Mouse (Mus musculus): ENCODE results near the gene Sox5. TPM values are rescaled to one million over a fixed set of nuclear protein-coding genes. Genes with fewer than 3 reads are reported as not detected.

Gene Sox5
- polyA plus RNA-seq, 1 experiment from 2014 or later = 4.9 TPM

DNA sequence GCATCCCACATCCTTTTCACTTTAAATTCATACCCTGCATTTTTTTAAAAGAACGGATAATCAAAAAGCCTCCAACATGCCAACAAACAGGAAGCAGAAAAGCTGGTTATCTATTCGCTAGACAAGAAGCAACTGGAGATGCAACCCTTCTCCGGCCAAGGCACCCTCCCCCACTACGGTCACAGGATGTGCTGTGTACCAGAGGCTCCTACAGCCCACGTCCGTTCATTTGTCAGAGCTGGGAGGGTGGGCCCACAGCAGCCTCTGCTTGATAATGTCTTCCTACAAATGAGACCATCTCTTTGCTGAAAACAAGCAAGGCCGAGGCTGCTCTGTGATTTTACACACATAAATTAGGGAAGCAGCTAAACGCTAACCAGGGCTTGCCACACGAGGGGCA is 69.9 kb downstream of the Sox5 start:
- Histone ChIP-seq H3K9me3 (replicated peaks) (no peaks in the 10 kb centered on the region), H3K4me3 (replicated peaks) (no peak overlapping the region), H3K4me2 (peak overlapping the region; percentile 13; the same call in 1 of the 2 replicates), H3K9ac (no peak overlapping the region), H3K27ac (peak overlapping the region; percentile 47), H3K36me3 (no peaks in the 10 kb centered on the region), H3K27me3 (no peaks in the 10 kb centered on the region), H3K4me1 (replicated peaks) (peaks cover 49% of the 10 kb centered on the region)
- peak; percentile 58 for ATAC-seq (ENCODE audit: low read depth)
- 11% methylated on average over 9 of the region's 9 CpGs for WGBS (ENCODE audit: insufficient replicate concordance)
- DNase-seq = peak; percentile 7

DNA sequence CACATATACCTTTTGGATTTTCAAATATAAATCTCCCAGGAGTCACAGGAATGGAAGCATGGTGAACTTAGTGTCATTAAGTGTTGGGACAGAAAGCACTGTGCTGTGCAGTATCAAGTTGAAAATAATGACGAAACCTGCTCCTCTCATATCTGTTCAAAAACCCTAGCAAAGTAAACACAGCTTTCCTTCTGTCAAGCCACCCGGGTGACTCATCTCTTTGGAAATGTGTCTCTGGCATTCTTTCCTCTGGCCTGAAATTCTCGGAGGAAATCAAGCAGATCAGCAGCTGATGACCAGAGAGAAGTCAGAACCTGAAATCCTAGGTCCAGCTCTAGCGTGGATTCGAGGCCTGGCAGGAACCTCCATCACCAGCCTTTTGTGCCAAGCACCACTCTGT is 71.0 kb downstream of the Sox5 start:
- Histone ChIP-seq H3K9me3 (replicated peaks) (no peaks in the 10 kb centered on the region), H3K4me1 (replicated peaks) (peaks cover 56% of the 10 kb centered on the region), H3K9ac (no peak overlapping the region), H3K27ac (peak overlapping the region; percentile 69), H3K4me2 (no peak overlapping the region), H3K36me3 (no peaks in the 10 kb centered on the region), H3K4me3 (replicated peaks) (no peak overlapping the region), H3K27me3 (no peaks in the 10 kb centered on the region)
- no peak for ATAC-seq (ENCODE audit: low read depth)
- 32% methylated on average over 5 of the region's 5 CpGs for WGBS (ENCODE audit: insufficient replicate concordance)
- DNase-seq = no peak

DNA sequence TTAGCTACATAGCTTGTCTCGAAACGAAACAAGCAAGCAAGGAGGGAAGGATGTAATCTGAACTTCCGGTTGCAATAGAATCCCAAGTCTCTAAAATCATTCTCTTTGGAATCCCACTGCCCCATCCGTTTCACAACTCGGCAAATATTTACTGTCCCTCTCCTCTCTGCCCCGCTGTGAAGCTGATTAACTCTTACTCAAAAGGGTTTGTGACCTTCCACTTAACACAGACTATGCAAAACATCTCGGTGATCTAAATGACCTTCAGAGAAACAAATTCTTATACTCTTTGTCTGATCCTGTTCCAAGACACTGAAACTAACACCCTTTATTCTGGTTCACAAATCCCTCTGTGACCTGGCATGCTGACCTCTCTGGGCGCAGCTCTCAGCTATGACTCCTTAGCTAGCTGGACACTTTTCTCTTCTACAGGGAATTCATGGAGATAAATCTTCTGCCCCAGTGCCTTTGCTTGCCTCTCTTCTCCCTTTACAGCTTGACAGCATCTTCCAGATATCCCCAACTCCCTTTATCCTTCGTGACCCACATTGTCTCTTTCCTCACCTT is 72.1 kb downstream of the Sox5 start:
- no peak overlapping the region for H3K9ac ChIP-seq
- DNase-seq (no peak), ATAC-seq (ENCODE audit: low read depth) (peak; percentile 45)
- H3K4me1 ChIP-seq (replicated peaks) = peaks cover 59% of the 10 kb centered on the region
- H3K27ac ChIP-seq = peak overlapping the region; percentile 48; the same call in 1 of the 2 replicates
- no peak overlapping the region for H3K4me2 ChIP-seq
- 58% methylated on average over 9 of the region's 9 CpGs for WGBS (ENCODE audit: insufficient replicate concordance)
- H3K4me3 ChIP-seq (replicated peaks) = no peak overlapping the region
- H3K27me3 ChIP-seq = no peaks in the 10 kb centered on the region
- no peaks in the 10 kb centered on the region for H3K36me3 ChIP-seq
- H3K9me3 ChIP-seq (replicated peaks) = no peaks in the 10 kb centered on the region

DNA sequence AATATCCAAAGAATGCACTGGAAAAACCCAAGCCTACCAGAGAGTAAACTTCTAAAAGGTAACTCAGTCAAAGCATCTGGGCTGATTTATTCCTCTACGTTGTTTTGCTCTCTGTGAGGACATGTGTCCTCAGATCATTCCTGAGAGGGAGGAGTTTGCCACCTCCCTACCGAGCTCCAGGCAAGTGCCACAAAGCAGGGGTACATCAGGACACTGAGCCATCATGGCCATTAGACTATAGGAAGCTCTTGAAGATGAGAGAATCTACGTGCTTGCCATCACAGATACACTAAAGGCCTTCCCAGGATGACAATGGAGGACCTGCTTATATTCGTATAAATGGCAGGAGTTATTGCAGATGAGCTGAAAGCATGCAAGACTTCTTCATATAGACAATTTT is 73.4 kb downstream of the Sox5 start:
- Histone ChIP-seq H3K4me3 (replicated peaks) (no peak overlapping the region), H3K27me3 (no peaks in the 10 kb centered on the region), H3K9me3 (replicated peaks) (no peaks in the 10 kb centered on the region), H3K4me2 (no peak overlapping the region), H3K36me3 (no peaks in the 10 kb centered on the region), H3K27ac (no peak overlapping the region), H3K9ac (no peak overlapping the region), H3K4me1 (replicated peaks) (peaks cover 58% of the 10 kb centered on the region)
- 65% methylated on average over 4 of the region's 4 CpGs for WGBS (ENCODE audit: insufficient replicate concordance)
- DNase-seq (no peak), ATAC-seq (ENCODE audit: low read depth) (no peak)

DNA sequence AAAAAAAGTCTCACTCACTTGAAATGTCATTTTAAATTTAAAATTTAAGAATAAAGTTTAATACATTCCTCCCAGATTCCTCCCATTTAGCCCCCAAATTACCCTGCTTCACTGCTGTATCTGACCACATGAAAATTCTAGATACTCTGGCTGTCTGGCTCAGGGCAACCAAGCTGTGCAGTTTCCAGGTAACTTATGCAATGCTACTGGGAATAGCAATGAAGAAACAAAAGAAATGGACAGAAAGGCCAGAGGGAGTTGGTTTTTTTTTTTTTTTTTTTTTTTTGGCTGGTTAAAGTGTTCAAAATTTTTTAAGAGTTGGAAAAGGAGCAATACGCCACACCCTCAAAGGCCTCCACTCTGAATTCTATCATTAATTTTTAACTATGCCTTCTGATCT is 73.8 kb downstream of the Sox5 start:
- peaks cover 56% of the 10 kb centered on the region for H3K4me1 ChIP-seq (replicated peaks)
- no peaks in the 10 kb centered on the region for H3K27me3 ChIP-seq
- DNase-seq (no peak), ATAC-seq (ENCODE audit: low read depth) (no peak)
- no peak overlapping the region for H3K4me3 ChIP-seq (replicated peaks)
- no peaks in the 10 kb centered on the region for H3K36me3 ChIP-seq
- H3K9ac ChIP-seq = no peak overlapping the region
- WGBS (ENCODE audit: insufficient replicate concordance) = 72% methylated on average over 1 of the region's 1 CpGs
- no peak overlapping the region for H3K4me2 ChIP-seq
- no peak overlapping the region for H3K27ac ChIP-seq
- H3K9me3 ChIP-seq (replicated peaks) = no peaks in the 10 kb centered on the region

DNA sequence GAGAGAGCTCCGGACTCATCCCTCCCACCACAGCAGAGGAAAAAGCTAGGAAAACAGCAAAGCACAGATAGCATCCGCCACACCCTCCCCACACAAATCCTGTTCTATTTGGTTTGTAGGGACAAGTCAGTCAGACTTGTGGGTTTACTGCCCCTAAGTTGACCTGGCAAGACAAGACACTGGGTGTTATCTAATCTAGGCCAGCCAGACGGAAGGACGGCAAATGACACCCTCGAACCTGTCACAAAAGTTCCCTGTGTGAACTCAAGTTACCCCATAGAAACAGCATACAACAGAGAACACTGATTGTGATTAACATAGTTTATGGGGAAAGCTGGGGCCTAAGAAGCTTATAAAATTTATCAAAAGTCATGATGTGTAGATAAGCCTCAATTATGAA is 76.8 kb downstream of the Sox5 start:
- H3K27ac ChIP-seq = no peak overlapping the region
- no peak overlapping the region for H3K9ac ChIP-seq
- no peaks in the 10 kb centered on the region for H3K27me3 ChIP-seq
- DNase-seq (peak; percentile 15), ATAC-seq (ENCODE audit: low read depth) (peak; percentile 43)
- H3K4me3 ChIP-seq (replicated peaks) = no peak overlapping the region
- 19% methylated on average over 5 of the region's 5 CpGs for WGBS (ENCODE audit: insufficient replicate concordance)
- no peaks in the 10 kb centered on the region for H3K9me3 ChIP-seq (replicated peaks)
- peaks cover 33% of the 10 kb centered on the region for H3K4me1 ChIP-seq (replicated peaks)
- H3K36me3 ChIP-seq = no peaks in the 10 kb centered on the region
- no peak overlapping the region for H3K4me2 ChIP-seq

DNA sequence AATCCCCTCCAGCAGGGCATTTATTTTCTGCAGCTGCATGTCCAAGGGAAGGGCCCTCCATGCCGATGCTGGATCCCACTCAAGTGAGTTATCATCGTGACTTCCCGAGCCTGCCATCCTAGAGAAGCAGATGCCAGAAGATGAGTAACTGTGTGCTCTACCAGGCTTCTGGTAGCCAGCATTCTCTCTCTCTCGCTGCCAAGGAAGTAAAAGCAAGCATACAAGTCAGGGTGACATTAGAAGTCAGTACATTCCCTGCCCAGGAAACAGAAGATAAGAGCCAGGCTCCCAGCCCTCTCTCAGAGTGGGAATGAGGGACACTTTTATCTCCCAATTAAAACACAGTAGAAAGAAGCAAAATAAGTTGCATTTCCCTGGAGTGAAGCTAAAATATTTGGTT is 86.1 kb downstream of the Sox5 start:
- no peak overlapping the region for H3K27ac ChIP-seq
- H3K36me3 ChIP-seq = no peaks in the 10 kb centered on the region
- no peaks in the 10 kb centered on the region for H3K4me1 ChIP-seq (replicated peaks)
- no peak overlapping the region for H3K4me2 ChIP-seq
- ATAC-seq (ENCODE audit: low read depth) (no peak), DNase-seq (no peak)
- H3K9me3 ChIP-seq (replicated peaks) = no peaks in the 10 kb centered on the region
- H3K27me3 ChIP-seq = no peaks in the 10 kb centered on the region
- no peak overlapping the region for H3K9ac ChIP-seq
- no peak overlapping the region for H3K4me3 ChIP-seq (replicated peaks)
- WGBS (ENCODE audit: insufficient replicate concordance) = 60% methylated on average over 4 of the region's 4 CpGs

DNA sequence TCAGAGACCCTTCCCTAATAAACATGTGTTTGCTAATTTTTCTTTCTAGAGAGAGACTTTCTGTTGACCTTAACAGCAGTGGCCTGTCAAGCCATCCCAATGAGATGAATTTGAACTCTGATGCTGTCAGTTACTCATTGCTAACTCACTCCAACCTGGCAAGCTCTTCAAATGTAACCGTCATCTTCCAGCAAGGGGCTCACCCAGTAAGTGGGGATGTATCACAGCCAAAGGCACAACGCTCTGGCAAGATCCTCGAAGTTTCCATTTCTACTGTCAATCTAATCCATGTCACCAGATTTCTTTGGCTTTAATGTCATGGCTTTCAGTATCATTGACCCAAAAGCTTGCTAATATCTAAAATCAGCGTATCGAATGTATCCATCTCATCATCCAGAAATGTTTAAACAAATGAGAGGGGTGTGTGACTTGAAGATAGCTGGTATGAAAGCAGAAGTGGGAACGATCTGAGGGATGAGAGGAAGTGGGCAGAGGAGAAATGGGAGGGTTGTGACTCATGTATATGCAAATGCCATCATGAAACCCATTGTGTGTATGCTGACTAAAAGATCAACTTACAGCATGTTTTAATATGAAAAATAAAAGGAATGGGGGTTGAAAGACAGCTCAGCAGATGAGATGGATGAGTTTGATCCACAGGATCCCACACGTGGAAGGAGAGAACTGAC is 88.4 kb downstream of the Sox5 start:
- Histone ChIP-seq H3K27me3 (no peaks in the 10 kb centered on the region), H3K27ac (no peak overlapping the region), H3K4me2 (no peak overlapping the region), H3K9ac (no peak overlapping the region), H3K9me3 (replicated peaks) (no peaks in the 10 kb centered on the region), H3K36me3 (no peaks in the 10 kb centered on the region), H3K4me1 (replicated peaks) (no peaks in the 10 kb centered on the region), H3K4me3 (replicated peaks) (no peak overlapping the region)
- DNase-seq = no peak
- WGBS (ENCODE audit: insufficient replicate concordance) = 47% methylated on average over 7 of the region's 7 CpGs
- ATAC-seq (ENCODE audit: low read depth) = no peak

DNA sequence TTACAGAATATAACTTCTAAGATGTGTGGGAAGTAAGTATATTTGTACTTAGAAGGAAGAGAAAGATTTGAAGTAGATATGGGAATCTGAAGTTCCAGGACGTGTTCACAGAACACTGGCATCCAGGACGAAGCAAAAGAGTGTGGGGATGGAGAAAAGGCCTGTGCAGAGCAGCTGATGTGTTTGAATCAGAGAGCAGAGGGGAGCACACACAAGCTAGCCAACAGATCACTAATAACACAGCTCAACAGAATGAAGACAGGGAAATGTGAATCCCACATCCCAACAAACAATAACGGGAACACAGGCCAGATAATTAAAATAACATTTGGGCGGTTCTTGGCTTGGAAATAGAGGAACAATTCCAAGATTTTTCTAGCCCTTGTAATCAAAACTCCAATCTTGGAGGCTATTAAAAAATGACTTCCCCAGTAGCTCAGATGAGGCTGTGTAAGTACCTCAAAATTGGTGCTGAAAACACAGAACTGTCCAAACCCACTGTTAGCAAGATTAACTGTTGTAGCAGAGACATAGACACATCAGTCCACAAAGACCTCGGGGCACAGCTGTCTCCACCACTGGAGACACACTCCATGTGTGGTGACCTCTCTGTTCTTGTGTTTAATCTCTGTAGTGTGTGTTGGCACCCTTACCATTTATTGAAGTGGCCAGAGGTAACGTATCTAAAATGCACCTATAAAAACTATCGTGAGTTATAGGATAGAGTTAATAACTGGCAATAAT is 90.3 kb downstream of the Sox5 start:
- Histone ChIP-seq H3K4me3 (replicated peaks) (no peak overlapping the region), H3K36me3 (no peaks in the 10 kb centered on the region), H3K27ac (no peak overlapping the region), H3K9ac (no peak overlapping the region), H3K9me3 (replicated peaks) (no peaks in the 10 kb centered on the region), H3K4me2 (no peak overlapping the region), H3K4me1 (replicated peaks) (no peaks in the 10 kb centered on the region), H3K27me3 (no peaks in the 10 kb centered on the region)
- ATAC-seq (ENCODE audit: low read depth) (no peak), DNase-seq (no peak)
- WGBS (ENCODE audit: insufficient replicate concordance) = 67% methylated on average over 7 of the region's 7 CpGs

DNA sequence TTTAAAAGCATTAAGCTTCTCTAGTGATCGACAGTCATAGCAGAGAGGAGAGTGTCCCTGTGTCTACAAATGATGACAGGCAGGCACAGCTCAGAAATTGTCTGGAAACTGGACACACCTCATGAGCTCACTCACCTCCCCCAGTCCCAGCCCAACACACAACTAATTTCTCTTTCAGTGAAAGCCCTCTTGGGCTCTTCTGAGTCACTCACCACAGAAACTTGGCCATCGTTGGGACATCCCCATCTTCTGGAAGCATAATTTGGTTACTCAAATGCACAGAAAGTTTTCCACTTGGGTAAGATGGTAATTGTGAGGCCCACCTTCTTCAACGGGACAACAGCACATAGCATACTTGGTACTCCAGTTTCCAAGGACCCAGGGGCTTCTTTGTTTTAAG is 92.7 kb downstream of the Sox5 start:
- Histone ChIP-seq H3K27me3 (no peaks in the 10 kb centered on the region), H3K4me1 (replicated peaks) (no peaks in the 10 kb centered on the region), H3K9me3 (replicated peaks) (no peaks in the 10 kb centered on the region), H3K36me3 (no peaks in the 10 kb centered on the region), H3K4me3 (replicated peaks) (no peak overlapping the region), H3K27ac (no peak overlapping the region), H3K9ac (no peak overlapping the region), H3K4me2 (no peak overlapping the region)
- 68% methylated on average over 3 of the region's 3 CpGs for WGBS (ENCODE audit: insufficient replicate concordance)
- DNase-seq (no peak), ATAC-seq (ENCODE audit: low read depth) (no peak)

DNA sequence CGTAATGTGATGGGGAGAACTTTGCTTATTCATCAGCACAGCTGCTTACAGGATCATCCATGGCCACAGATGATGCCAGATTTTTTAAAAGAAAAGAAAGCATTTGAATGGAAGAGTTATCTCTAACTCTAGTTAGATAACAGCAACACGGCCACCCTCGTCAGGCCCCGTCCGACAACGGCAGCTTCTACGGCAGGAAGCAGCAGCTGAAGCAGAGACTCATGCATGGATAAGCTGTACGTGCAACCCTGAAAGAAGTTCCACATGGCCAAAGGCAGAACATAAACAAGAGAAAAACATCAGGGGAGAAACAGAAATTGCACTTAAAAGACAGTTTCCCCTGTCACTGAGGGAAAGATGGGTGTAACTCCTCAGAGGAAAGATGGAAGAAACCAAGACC is 94.1 kb downstream of the Sox5 start:
- Histone ChIP-seq H3K27me3 (no peaks in the 10 kb centered on the region), H3K27ac (no peak overlapping the region), H3K4me2 (no peak overlapping the region), H3K36me3 (no peaks in the 10 kb centered on the region), H3K9me3 (replicated peaks) (no peaks in the 10 kb centered on the region), H3K4me1 (replicated peaks) (no peaks in the 10 kb centered on the region), H3K9ac (no peak overlapping the region), H3K4me3 (replicated peaks) (no peak overlapping the region)
- DNase-seq = no peak
- WGBS (ENCODE audit: insufficient replicate concordance) = 24% methylated on average over 8 of the region's 8 CpGs
- no peak for ATAC-seq (ENCODE audit: low read depth)
